Mouse (Mus musculus) heart, embryonic 14.5 days (tissue): Measurements from ENCODE around the gene Gab1. TPM values are rescaled to one million over a fixed set of nuclear protein-coding genes. Genes with fewer than 3 reads are reported as not detected.

Experiments
- ATAC-seq: fragments of 200-750 bp; cut with Nextera tagmentation; 2 replicates; pipeline ENCODE4 v1.8.0; 2017; ENCODE audit warnings: low read depth, moderate TSS enrichment; ENCODE audit not compliant: insufficient number of reproducible peaks, insufficient read depth, low FRiP score
- H3K27ac ChIP-seq, 2 experiments: fragments of 200-500 bp in 1 of 2; fragments of 300-500 bp in 1 of 2; sonication (generic) in 1 of 2; replicated peaks in 1 of 2; 2 replicates each; pipeline ENCODE4 v1.5.1; 2012 to 2014; ENCODE audit warnings: low read depth in 2 of 2, low read length in 2 of 2, control low read depth in 1 of 2, mild to moderate bottlenecking in 1 of 2, mixed read lengths in 1 of 2; ENCODE audit not compliant: control insufficient read depth in 1 of 2, insufficient read depth in 1 of 2
- H3K27me3 ChIP-seq: fragments of 300-500 bp; sonication (generic); 2 replicates; pipeline ENCODE4 v1.6.1; 2014; ENCODE audit warnings: mild to moderate bottlenecking, low read length, control low read depth; ENCODE audit not compliant: control insufficient read depth, insufficient read depth
- H3K36me3 ChIP-seq: fragments of 300-500 bp; sonication (generic); 2 replicates; pipeline ENCODE4 v1.6.1; 2014; ENCODE audit warnings: mild to moderate bottlenecking, control low read depth, low read length, mixed read lengths; ENCODE audit not compliant: control insufficient read depth, insufficient read depth
- H3K4me1 ChIP-seq, 2 experiments: fragments of 200-500 bp in 1 of 2; fragments of 300-500 bp in 1 of 2; sonication (generic) in 1 of 2; 2 replicates each; pipeline ENCODE4 v1.6.1; 2012 to 2014; ENCODE audit warnings: low read length in 2 of 2, control low read depth in 1 of 2, mixed read lengths in 1 of 2; ENCODE audit not compliant: control insufficient read depth in 2 of 2, insufficient read depth in 2 of 2
- H3K4me2 ChIP-seq: fragments of 300-500 bp; sonication (generic); 2 replicates; pipeline ENCODE4 v1.6.1; 2014; ENCODE audit warnings: mild to moderate bottlenecking, low read length
- H3K4me3 ChIP-seq, 2 experiments: fragments of 200-500 bp in 1 of 2; fragments of 300-500 bp in 1 of 2; sonication (generic) in 1 of 2; 2 replicates each; pipeline ENCODE4 v1.5.1; 2012 to 2014; ENCODE audit warnings: low read length in 2 of 2, mild to moderate bottlenecking in 2 of 2, control low read depth in 1 of 2, low read depth in 1 of 2, moderate library complexity in 1 of 2; ENCODE audit not compliant: control insufficient read depth in 1 of 2, insufficient read depth in 1 of 2
- H3K9ac ChIP-seq: fragments of 300-500 bp; sonication (generic); 2 replicates; pipeline ENCODE4 v1.6.1; 2014; ENCODE audit warnings: mild to moderate bottlenecking, low read length
- H3K9me3 ChIP-seq: fragments of 300-500 bp; sonication (generic); 2 replicates; pipeline ENCODE4 v1.6.1; 2016; ENCODE audit warnings: low read length, control low read depth; ENCODE audit not compliant: control insufficient read depth
- WGBS: fragments of 180-500 bp; shearing (Covaris S2); extraction: QIAGEN DNeasy Blood & Tissue Kit; methylation state at CpG from one replicate; pipeline ENCODE4 v1.1.7; 2014; 5-methylcytosine and 5-hydroxymethylcytosine counted together
- polyA plus RNA-seq: library from polyadenylated mRNA; unstranded; fragments of >200 nt; fragmentation: Nextera tagmentation; extraction: Ambion mirVana; gene quantifications from 2 replicates; pipeline ENCODE4 v1.2.1, GENCODE M21; 2014

Gene Gab1
- polyA plus RNA-seq, 1 experiment from 2014 or later: 44.4 TPM

GRCm38 (mm10) chr8:80793791-80794515, 86.4 kb downstream of the Gab1 start:
- H3K9me3 ChIP-seq: no peaks in the 10 kb centered on the region
- WGBS: 70% methylated on average over 11 of the region's 11 CpGs
- peaks cover 0 to 11% of the 10 kb centered on the region in 2 experiments; a peak in 2 of 4 replicates for H3K4me1 ChIP-seq
- no peak overlapping the region for H3K4me3 ChIP-seq
- no peak overlapping the region for H3K9ac ChIP-seq
- H3K27me3 ChIP-seq: no peaks in the 10 kb centered on the region
- H3K36me3 ChIP-seq: peaks cover 46% of the 10 kb centered on the region
- H3K4me2 ChIP-seq: no peak overlapping the region
- ATAC-seq: no peak
- H3K27ac ChIP-seq: no peak overlapping the region

- ATAC-seq: no peak
These were observed 88.1 kb downstream of the Gab1 start for GRCm38 (mm10) chr8:80792214-80792613.

GRCm38 (mm10) chr8:80789324-80789723, 91.0 kb downstream of the Gab1 start:
- Histone ChIP-seq H3K27me3 (no peaks in the 10 kb centered on the region), H3K27ac (no peak overlapping the region), H3K9me3 (no peaks in the 10 kb centered on the region), H3K4me3 (no peak overlapping the region), H3K36me3 (peaks cover 77% of the 10 kb centered on the region), H3K9ac (no peak overlapping the region), H3K4me1 (no peaks in the 10 kb centered on the region), H3K4me2 (no peak overlapping the region)
- WGBS: 84% methylated on average over 6 of the region's 6 CpGs
- ATAC-seq: no peak

More at GRCm38 (mm10) chr8:80792214-80792613, 88.1 kb downstream of the Gab1 start:
- Histone ChIP-seq H3K9me3 (no peaks in the 10 kb centered on the region), H3K27ac (no peak overlapping the region), H3K27me3 (no peaks in the 10 kb centered on the region), H3K36me3 (peaks cover 55% of the 10 kb centered on the region), H3K4me3 (no peak overlapping the region), H3K9ac (no peak overlapping the region), H3K4me2 (no peak overlapping the region), H3K4me1 (peaks cover 0 to 4% of the 10 kb centered on the region in 2 experiments; a peak in 2 of 4 replicates)
- 88% methylated on average over 5 of the region's 5 CpGs for WGBS

- Histone ChIP-seq H3K4me3 (no peak overlapping the region), H3K27ac (no peak overlapping the region), H3K9ac (no peak overlapping the region), H3K27me3 (no peaks in the 10 kb centered on the region), H3K9me3 (no peaks in the 10 kb centered on the region), H3K4me1 (peaks cover 2 to 7% of the 10 kb centered on the region in 2 experiments), H3K4me2 (no peak overlapping the region), H3K36me3 (peaks cover 87% of the 10 kb centered on the region)
- no peak for ATAC-seq
- 79% methylated on average over 9 of the region's 9 CpGs for WGBS
These were observed 95.8 kb downstream of the Gab1 start for GRCm38 (mm10) chr8:80784559-80784958.

GRCm38 (mm10) chr8:80783271-80783670, 97.0 kb downstream of the Gab1 start:
- no peaks in the 10 kb centered on the region for H3K9me3 ChIP-seq
- no peak overlapping the region for H3K27ac ChIP-seq
- H3K27me3 ChIP-seq: no peaks in the 10 kb centered on the region
- peaks cover 86% of the 10 kb centered on the region for H3K36me3 ChIP-seq
- no peak for ATAC-seq
- no peak overlapping the region for H3K4me2 ChIP-seq
- peaks cover 2 to 10% of the 10 kb centered on the region in 2 experiments for H3K4me1 ChIP-seq
- WGBS: 93% methylated on average over 4 of the region's 4 CpGs
- H3K9ac ChIP-seq: no peak overlapping the region
- H3K4me3 ChIP-seq: no peak overlapping the region

GRCm38 (mm10) chr8:80781338-80781737, 99.0 kb downstream of the Gab1 start:
- H3K27ac ChIP-seq: peak overlapping the region; percentile 16 to 26; a peak in 2 of 4 replicates
- H3K4me2 ChIP-seq: no peak overlapping the region
- WGBS: 56% methylated on average over 10 of the region's 10 CpGs
- ATAC-seq: no peak
- H3K27me3 ChIP-seq: no peaks in the 10 kb centered on the region
- no peak overlapping the region for H3K4me3 ChIP-seq
- H3K9ac ChIP-seq: no peak overlapping the region
- H3K9me3 ChIP-seq: no peaks in the 10 kb centered on the region
- H3K4me1 ChIP-seq: peaks cover 2 to 10% of the 10 kb centered on the region in 2 experiments
- H3K36me3 ChIP-seq: peaks cover 87% of the 10 kb centered on the region

- Histone ChIP-seq H3K9me3 (no peaks in the 10 kb centered on the region), H3K36me3 (peaks cover 88% of the 10 kb centered on the region), H3K9ac (no peak overlapping the region), H3K4me2 (no peak overlapping the region), H3K4me3 (no peak overlapping the region), H3K27me3 (no peaks in the 10 kb centered on the region), H3K4me1 (peaks cover 2 to 10% of the 10 kb centered on the region in 2 experiments), H3K27ac (no peak overlapping the region)
- ATAC-seq: no peak
- 88% methylated on average over 4 of the region's 4 CpGs for WGBS
These were observed 100.0 kb downstream of the Gab1 start for GRCm38 (mm10) chr8:80780271-80780670.

- Histone ChIP-seq H3K4me2 (no peak overlapping the region), H3K9me3 (no peaks in the 10 kb centered on the region), H3K4me1 (peaks cover 2 to 10% of the 10 kb centered on the region in 2 experiments), H3K27me3 (no peaks in the 10 kb centered on the region), H3K27ac (no peak overlapping the region), H3K36me3 (peaks cover 85% of the 10 kb centered on the region), H3K9ac (no peak overlapping the region), H3K4me3 (no peak overlapping the region)
- ATAC-seq: no peak
- WGBS: 77% methylated on average over 8 of the region's 8 CpGs
These were observed 103.9 kb downstream of the Gab1 start for GRCm38 (mm10) chr8:80776436-80776835.
